Mouse (Mus musculus) spleen, embryonic (tissue): ENCODE data around the gene Clmp.
"Not testable (repeated sequence)": the region's sequence is repeated elsewhere in the genome, so short reads cannot be mapped to it uniquely, and the experiment has no call there.

Experiments
- CTCF ChIA-PET: fragments of 350-600 bp; sonication (Branson Sonifier 250); formaldehyde crosslinking; loops from one replicate; lab custom pipeline; 2022; lab: Charles Lee

Gene Clmp

DNA sequence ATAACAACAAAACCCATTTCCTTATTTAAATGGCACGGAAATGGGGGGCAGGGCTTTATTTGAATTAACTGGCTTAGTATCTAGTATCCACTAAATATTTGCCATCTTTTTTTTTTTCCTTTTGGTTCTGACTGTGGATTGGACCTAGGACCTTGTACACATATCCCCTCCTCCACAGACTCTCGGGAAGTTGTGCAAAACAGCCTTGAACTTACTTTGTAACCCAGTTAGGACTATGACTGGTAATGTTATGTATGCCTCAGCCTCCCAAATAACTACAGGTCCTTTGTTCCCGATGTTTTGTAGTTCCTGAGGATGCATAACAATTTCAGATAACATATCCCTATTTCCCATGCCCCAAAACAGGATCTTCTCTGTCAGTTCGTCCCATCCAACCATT is 88.1 kb downstream of the Clmp start:
- CTCF ChIA-PET, result no interaction called here

DNA sequence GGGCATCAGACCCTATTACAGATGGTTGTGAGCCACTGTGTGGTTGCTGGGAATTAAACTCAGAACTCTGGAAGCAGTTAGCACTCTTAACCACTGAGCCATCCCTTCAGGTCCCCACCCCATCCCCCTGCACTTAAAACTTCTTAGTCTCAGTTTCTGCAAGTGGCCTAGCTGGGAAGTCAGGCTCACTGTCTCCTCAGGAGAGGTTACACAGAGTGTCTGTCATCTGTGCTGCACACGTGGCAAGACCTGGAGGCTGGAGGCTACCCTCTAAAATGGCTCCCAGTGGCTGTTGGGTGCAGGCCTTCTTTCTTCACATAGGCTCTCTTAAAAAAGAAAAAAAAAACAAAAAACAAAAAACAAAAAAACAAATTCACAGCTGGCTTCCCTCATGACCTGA is 90.3 kb downstream of the Clmp start:
- CTCF ChIA-PET, result interaction anchor here (0.6 kb wide), 1 partner anchor 18 kb away, joined by 3 read pairs; no protein-coding TSS in a partner anchor

DNA sequence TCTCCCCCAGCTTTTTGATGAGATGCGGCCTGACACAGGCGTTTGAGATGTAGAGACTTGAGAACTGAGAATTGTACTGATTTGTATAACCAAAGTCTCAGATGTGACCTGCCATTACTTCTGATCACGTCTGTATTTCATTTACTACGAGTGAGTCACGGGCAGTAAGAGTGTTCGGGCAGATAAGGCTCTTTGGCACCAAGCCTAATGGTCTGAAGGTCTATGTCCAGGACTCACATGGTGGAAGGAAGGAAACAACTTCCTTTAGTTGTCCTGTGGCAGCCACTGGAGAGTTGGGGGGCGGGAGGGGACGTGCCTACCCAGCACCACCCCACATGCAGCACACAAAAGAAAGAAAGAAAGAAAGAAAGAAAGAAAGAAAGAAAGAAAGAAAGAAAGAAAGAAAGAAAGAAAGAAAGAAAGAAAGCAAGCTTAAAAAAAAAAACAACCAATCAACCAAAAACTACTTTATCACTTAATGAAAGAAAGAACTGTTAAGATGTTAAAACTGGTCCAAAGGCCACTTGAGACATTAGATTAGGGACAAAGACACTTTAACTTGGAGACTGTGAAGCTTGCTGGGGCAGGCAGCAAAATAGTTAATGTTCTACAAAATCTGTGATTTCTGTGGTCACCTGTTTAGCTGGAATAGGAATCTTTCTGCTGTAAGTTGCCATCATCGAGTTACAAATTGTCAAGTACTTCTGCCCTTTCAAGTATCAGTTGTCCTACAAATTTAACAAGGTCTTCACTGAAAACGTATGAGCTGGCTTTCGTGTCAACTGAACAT is 90.9 kb downstream of the Clmp start:
- CTCF ChIA-PET, result no interaction called here

DNA sequence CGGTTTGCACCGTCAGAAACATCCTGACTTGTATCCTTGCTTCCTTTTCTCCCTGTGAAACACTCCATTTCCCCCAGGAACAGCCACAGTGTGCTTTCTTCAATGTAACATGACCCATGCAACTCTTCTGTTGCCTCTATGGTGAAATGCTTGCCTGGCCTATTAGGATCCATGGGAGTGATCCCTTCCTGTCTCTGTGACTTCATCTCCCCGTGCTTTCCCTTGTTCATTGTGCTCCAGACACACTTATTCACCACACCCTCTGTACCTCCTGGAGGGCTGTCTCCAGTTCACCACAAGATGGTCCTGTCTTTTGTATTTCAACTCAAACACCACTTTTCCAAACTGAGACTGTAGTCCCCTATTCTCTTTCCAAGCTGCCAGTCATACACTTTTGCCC is 94.3 kb downstream of the Clmp start:
- CTCF ChIA-PET, result no interaction called here

DNA sequence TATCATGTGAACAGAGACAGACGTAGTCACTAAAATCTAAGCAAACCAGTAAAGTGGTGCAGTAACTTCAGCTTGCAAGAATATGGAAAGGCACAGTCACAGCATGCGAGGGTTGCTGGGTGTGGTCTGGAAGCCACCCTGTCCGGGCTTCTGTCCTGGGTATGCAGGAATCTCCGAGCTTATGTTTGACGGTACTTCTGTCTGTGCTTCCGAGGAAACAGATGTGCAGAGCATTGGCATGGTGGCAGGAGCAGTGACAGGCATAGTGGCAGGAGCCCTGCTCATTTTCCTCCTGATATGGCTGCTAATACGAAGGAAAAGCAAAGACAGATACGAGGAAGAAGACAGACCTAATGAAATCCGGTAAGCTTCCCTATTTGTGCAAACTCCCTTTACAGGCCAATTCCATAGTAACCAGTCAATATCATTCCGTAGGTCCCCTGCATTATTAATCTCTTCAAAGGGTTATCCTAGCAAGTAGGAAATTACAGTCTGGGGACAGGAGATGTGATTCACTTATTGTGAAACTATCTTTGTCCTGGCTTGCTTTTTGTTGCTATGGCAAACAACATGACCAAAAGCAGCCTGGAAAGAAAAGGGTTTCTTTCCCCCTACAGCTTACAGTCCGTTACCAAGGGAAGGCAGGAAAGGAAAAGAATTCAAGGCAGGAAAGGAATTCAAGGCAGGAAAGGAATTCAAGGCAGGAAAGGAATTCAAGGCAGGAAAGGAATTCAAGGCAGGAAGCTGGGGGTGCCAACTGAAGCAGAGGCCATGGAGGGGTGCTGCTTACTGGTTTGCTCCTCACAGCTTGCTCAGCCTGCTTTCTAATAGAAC is 95.3 kb downstream of the Clmp start:
- CTCF ChIA-PET, result interaction anchor here (0.6 kb wide), 1 partner anchor 15 kb away, joined by 3 read pairs; no protein-coding TSS in a partner anchor

DNA sequence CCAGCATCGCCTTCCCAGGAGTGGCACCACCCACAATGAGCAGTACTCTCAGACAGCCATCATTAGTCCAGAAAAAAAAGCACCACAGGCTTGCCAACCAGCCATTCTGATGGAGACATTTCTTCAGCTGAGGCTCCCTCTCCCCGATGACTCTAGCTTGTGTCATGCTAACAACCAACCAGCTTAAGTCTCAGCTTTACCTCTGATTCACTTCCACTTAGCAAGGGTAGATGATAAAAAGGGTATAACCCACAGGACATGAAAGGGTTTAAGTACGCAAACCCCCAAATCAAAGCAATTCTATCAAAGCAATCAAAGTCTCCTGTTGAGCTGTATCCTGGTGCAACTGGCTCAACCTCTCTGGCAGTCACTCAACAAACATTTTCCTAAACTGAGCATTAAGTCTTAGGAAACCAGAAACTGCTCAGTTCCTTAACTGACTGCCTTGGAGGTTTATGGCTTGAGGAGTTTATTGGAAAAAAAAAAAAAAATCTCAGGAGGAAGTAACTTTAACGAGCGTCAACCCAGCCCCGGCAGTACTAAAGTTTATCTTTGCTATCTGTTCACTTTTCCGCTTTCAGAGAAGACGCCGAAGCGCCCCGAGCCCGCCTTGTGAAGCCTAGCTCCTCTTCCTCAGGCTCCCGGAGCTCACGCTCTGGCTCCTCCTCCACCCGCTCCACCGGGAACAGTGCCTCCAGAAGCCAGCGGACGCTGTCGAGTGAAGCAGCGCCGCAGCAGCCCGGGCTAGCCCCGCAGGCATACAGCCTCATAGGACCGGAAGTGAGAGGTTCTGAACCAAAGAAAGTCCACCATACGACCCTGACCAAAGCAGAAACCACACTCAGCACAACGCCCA is 96.2 kb downstream of the Clmp start:
- CTCF ChIA-PET, result interaction anchor here (0.7 kb wide), 1 partner anchor 153 kb away, joined by 9 read pairs; no protein-coding TSS in a partner anchor

DNA sequence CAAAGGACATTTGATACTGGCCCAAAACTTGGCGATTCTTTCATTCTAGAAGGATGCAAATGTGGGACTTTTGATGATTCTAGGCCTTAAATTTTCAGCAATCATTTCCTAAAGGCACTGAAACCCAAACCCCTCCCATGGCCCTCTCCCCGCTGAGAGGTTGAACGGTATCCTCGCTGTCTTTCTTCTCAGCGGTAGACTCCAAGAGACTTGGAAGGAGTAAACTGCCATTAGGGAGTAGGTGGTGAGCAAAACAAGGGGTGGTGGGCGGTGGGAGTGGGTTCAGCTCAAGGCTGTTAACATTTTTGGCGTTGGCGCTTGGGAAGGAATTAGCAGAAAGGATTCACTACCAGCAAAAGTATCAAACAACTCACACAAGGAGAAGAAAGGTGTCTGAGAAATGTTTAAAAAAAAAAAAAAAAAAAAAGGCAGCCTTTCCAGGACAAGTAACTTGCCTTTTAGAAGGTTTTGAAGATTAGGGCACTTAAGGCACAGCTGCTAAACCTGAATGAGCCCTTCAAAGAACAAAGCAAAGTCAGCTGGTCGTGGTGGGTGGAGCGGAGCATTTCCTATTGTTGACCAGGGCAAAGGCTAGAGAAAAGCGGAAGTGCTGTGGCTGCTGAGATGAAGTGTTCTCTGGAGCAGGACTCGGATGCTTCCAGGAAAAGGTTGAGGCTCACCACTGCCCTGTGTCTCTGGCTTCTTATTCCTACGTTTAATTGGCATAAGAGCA is 98.0 kb downstream of the Clmp start:
- CTCF ChIA-PET, result interaction anchor here (0.7 kb wide), 1 partner anchor 130 kb away, joined by 3 read pairs; no protein-coding TSS in a partner anchor

DNA sequence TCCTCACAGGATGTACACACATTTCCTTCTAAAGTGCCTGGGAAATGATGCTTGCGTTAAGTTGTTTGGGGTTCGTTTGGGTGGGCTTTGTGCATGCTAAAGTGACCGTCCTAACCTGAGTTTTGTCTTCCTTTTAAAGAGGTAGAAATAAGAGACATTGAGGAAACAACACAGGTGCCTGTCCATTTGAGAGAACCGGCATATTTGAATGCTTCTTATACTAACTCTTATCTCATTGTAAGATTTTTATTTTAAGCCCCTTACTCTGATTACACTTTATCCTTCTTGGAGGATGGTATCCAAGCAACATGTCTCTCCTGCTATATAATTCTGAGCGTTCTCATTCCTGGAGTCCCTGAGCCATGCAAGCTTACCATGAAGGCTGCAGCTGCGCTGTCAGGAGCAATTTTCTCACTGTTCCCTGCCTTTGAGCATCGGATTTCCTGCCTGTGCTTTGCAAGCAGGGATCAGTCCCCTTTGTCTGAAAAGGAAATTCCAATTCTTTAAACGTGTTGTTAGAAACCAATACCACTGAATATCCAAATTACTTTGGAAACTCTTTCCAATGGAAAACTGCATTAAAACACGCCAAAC is 98.7 kb downstream of the Clmp start:
- CTCF ChIA-PET, result no interaction called here

DNA sequence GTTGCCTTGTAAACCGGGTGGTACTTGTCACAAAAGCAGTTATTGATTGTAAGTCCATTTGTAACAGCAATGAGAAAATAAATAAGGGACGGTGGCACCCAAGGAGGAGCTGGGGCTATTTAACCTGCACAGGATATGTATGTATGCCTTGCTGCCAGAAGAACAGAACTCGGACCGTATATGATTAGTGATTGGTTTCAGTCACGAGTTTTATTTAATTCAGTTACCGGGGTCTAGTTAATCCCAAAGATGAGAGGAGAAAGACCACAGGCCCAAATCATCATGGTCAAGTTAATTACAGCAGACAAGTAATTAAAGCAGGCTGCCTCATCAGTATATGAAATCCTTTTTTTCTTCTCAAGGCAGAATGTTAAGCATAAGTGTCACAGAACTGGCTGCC is 99.7 kb downstream of the Clmp start:
- CTCF ChIA-PET, result no interaction called here

DNA sequence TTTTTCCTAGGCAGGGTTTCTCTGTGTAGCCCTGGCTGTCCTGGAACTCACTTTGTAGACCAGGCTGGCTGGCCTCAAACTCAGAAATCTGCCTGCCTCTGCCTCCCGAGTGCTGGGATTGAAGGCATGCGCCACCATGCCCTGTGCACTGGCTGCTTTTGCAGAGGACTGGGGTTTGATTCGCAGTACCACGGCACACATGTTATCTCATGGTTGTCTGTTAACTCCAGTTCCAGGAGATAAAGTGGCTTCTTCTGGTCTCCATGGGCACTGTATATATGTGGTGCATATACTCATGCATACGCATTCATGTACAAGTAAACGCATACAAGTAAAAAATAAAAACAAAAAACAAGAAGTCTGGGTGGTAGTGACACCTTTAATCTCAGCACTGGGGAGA is 101.1 kb downstream of the Clmp start:
- CTCF ChIA-PET, result not testable (repeated sequence)

DNA sequence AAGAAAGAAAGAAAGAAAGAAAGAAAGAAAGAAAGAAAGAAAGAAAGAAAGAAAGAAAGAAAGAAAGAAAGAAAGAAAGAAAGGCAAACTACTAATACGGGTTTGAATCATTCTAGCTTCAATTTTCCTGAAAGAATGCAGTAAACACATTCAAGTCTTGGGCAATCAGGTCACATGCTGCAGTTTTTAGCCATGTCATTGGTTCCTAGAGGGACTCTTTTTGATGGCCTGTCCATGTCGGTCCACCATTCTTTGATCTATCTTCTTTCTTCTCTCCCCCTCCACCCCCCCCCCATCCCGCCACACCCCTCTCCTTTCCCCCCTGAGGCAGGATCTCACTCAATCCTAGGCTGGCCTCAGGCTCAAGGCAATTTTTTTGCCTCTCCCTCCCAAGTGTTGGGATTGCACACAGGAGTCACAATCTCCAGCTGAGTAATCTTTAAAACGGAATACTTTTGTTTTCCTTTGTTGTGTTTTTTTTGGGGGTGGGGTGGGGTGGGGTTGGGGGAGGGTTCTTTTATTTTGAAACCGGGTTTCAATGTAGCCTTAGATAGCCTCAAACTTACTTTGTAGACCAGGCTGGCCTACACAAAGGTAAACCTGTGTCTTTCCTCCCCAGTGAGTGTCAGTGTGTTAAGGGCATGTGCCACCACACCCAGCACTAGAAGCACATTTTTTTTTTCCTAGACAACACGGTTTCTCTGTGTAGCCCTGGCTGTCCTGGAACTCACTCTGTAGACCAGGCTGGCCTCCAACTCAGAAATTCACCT is 106.3 kb downstream of the Clmp start:
- CTCF ChIA-PET, result interaction anchor here (0.6 kb wide), 1 partner anchor 429 kb away, joined by 5 read pairs; no protein-coding TSS in a partner anchor

DNA sequence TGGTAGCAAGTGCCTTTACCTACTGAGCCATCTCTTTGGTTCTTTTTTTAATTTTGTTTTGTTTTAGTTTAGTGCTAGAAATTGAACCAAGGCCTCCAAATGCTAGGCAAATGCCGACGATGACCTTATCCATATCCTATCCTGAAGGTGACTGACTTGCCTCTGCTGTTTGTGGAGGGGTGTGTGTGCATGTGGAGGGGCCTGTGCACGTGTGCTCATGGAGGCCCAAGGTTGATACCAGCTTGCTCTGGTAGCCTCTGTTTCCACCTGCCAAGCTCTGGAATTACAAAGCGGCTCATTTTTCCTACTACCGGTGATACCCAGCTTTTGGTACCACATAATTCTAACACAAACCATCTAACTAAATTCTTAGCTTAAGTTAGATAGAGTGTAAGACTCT is 107.8 kb downstream of the Clmp start:
- CTCF ChIA-PET, result no interaction called here

DNA sequence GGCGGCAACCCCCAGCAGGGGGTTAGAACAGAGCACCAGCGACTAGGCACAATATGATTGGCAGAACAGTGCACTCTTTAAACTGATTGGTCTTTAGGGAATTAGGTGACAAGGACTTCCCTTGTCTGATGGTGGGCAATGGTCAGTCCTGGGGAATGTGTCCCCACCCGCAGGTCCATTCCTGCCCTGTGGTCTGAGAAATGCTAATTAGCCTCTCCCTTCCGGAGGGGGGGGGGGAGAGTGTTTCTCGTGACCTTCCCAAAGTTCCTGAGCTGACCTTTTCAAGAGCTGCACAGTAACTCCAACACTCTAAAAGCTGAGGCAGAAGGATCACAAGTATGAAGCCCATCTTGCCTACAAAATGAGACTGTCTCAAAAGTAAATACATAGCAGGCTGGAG is 108.5 kb downstream of the Clmp start:
- CTCF ChIA-PET, result no interaction called here

DNA sequence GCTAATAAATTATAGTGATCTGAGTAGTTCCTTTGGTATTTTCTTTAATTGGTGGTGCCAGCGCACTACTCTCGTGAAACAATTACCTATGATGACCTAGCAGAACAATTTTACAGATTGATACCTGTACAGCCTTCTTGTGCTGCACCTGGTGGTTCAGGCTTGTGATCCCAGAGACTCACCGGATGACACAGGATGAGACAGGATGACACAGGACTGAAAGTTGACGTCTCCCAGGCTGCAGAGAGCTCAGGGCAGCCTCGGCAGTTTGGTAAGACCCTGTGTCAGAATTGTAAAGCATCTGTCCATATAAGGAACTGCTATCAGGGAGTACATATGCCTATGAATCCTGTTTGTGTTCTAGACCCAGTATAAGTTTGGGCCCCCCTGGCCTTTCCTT is 109.2 kb downstream of the Clmp start:
- CTCF ChIA-PET, result no interaction called here

DNA sequence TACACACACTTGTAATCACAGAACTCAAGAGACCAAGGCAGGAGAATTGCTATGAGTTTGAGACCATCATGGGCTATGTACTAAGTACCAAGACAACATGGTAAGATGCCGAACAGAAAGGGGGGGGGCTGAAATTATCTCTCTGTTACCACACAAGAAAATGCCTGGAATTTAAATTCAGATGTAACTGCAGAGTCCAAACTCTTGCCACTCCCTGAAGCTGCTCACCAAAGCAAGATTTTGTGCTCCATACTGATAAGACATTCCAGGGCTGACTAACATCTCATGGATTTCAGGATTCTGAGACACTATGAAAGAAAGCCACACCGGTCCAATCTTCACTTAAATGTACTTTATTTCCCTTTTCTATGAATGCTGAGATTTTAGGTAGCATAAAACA is 109.8 kb downstream of the Clmp start:
- CTCF ChIA-PET, result no interaction called here

DNA sequence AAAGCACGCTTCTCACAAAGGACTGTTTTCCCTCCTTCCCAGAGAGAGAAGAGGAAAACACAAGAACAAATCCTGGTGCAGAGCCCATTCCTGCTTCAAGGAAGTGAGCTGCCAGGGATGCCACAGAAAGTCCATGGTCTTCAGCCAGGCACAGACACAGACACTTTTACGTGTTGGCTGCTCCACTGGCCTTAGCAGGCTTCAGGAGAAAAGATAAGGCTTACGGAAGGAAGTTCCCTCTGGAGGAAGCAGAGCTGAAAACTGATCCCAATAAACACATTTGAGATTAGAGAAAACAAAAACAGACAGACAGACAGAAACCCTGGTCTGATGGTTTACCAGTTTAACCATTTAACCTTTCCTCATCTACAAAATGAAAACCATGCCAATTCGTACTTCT is 110.3 kb downstream of the Clmp start:
- CTCF ChIA-PET, result interaction anchor here (0.7 kb wide), 1 partner anchor 15 kb away, joined by 3 read pairs; no protein-coding TSS in a partner anchor

DNA sequence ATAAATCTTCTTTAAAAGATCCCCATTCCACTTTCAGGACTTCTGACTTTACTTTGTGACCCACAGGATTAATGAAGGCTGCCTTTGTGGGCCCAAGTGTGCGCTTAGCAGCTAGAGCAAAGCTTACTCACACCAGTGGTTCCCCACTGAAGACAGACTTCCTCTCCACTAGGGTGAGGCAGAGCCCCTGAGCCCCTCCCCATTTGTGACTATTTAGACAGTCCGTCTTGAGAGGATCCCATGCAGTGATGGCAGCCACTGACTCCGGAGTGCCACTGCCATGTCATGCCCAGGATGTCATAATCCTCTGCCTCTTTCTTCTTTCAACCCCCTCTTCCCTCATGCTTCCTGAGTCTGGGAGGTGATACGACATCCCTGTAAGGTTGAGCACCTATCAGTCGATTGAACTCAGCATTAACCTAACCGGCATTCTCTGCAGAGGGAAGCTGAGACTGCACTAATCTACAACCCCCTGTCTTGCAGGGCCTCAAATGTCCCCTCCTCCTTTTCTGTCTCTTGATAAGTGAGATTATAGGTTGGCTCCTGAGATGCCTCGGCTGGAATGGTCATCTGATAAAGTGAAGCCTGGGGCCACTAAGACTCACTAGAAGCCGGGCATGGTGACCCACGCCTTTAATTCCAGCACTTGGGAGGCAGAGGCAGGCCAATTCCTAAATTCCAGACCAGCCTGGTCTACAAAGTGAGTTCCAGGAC is 112.6 kb downstream of the Clmp start:
- CTCF ChIA-PET, result no interaction called here

DNA sequence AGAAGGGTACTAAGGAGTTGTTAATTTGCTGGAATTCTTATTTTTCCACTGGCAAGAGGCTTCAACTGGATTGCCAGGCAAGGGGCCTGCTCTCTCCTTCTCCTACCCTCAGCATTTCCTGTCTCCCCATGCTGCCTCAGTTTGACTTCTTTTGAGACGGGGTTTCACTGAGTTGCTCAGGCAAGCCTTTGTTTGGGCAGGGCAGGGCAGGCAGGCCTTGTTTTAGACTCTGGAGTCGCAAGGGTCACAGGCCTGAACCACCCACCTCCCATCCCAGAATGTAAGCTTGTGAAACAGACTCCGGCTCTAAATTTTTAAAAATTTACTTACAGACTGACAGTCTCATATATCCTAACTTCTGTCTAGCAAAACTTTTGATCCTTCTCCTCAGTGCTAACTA is 113.3 kb downstream of the Clmp start:
- CTCF ChIA-PET, result interaction anchor here (1.0 kb wide), 1 partner anchor 11 kb away, joined by 3 read pairs; no protein-coding TSS in a partner anchor
